Mouse (Mus musculus) kidney, postnatal 25 days (tissue): ENCODE data around the gene Rbpjl.
A peak's percentile ranks its signal among the peaks of the same experiment; 100 is the strongest.

Experiments used
- DNase-seq, 2 experiments: peaks; one replicate each; pipeline ENCODE4 v3.0.0; 2021; ENCODE audit warnings: mixed read lengths in 2 of 2

Gene Rbpjl

GRCm38 (mm10) chr2:164402906-164403305 lies at the start of gene Rbpjl:
Gene Rbpjl (plus strand): TSS chr2:164403141.
- DNase-seq: peak; percentile 86 to 89

GRCm38 (mm10) chr2:164353356-164353755 lies 49.6 kb upstream of the Rbpjl start:
- DNase-seq: no peak

GRCm38 (mm10) chr2:164356177-164356967 lies 46.6 kb upstream of the Rbpjl start:
- DNase-seq: no peak

GRCm38 (mm10) chr2:164358373-164358772 lies 44.6 kb upstream of the Rbpjl start:
- peak in 1 of 2 experiments; percentile 25 for DNase-seq

- DNase-seq: no peak
Observed at GRCm38 (mm10) chr2:164359031-164359430, 43.9 kb upstream of the Rbpjl start.

GRCm38 (mm10) chr2:164359668-164360067 lies 43.3 kb upstream of the Rbpjl start:
- DNase-seq: no peak

GRCm38 (mm10) chr2:164360974-164361657 lies 41.8 kb upstream of the Rbpjl start:
- no peak for DNase-seq

GRCm38 (mm10) chr2:164366947-164367346 lies 36.0 kb upstream of the Rbpjl start:
- DNase-seq: no peak

- DNase-seq: no peak
Observed at GRCm38 (mm10) chr2:164368620-164369105, 34.3 kb upstream of the Rbpjl start.

GRCm38 (mm10) chr2:164371371-164371770 lies 31.6 kb upstream of the Rbpjl start:
- no peak for DNase-seq

GRCm38 (mm10) chr2:164372408-164373053 lies 30.4 kb upstream of the Rbpjl start:
- no peak for DNase-seq

GRCm38 (mm10) chr2:164373187-164373586 lies 29.8 kb upstream of the Rbpjl start:
- no peak for DNase-seq

GRCm38 (mm10) chr2:164377478-164378426 lies 25.2 kb upstream of the Rbpjl start:
- DNase-seq: no peak

- no peak for DNase-seq
Observed at GRCm38 (mm10) chr2:164381726-164382125, 21.2 kb upstream of the Rbpjl start.

GRCm38 (mm10) chr2:164382971-164383370 lies 20.0 kb upstream of the Rbpjl start:
- DNase-seq: no peak

- DNase-seq: no peak
Observed at GRCm38 (mm10) chr2:164383656-164384399, 19.1 kb upstream of the Rbpjl start.

GRCm38 (mm10) chr2:164385927-164386763 lies 16.8 kb upstream of the Rbpjl start:
- DNase-seq: no peak

- DNase-seq: peak; percentile 50 to 51
Observed at GRCm38 (mm10) chr2:164386953-164387352, 16.0 kb upstream of the Rbpjl start.

GRCm38 (mm10) chr2:164389020-164389419 lies 13.9 kb upstream of the Rbpjl start, which contains the start of gene Slpi:
Gene Slpi (minus strand): TSS chr2:164389095.
- no peak for DNase-seq

- DNase-seq: peak; percentile 82 to 88
Observed at GRCm38 (mm10) chr2:164389499-164389898, 13.4 kb upstream of the Rbpjl start.
